Mouse (Mus musculus) neutrophil, adult 5-6 weeks (primary cell): ENCODE results near the gene Krtcap2. TPM values are rescaled to one million over a fixed set of nuclear protein-coding genes. Genes with fewer than 3 reads are reported as not detected.
A peak's percentile ranks its signal among the peaks of the same experiment; 100 is the strongest.

Source experiments
- ATAC-seq: fragments of 151-379, 151-347 bp; 2 replicates; pipeline ENCODE4 v1.8.0; 2017; ENCODE audit warnings: mild to moderate bottlenecking, moderate TSS enrichment; ENCODE audit not compliant: insufficient number of reproducible peaks, poor library complexity, low FRiP score, severe bottlenecking; ENCODE audit errors: extremely low read depth
- total RNA-seq: library from RNA; stranded (forward); fragments of 200-1000 nt; gene quantifications from 2 replicates; pipeline ENCODE4 v1.2.3, GENCODE M21; 2017

The Krtcap2 gene
- total RNA-seq, 1 experiment from 2014 or later: 53.9 TPM

- no peak for ATAC-seq
Observed at GRCm38 (mm10) chr3:89277281-89278021, 31.7 kb downstream of the Krtcap2 start.

GRCm38 (mm10) chr3:89278107-89278506, 32.3 kb downstream of the Krtcap2 start:
- ATAC-seq: no peak

- ATAC-seq: no peak
Observed at GRCm38 (mm10) chr3:89278643-89279042, 32.9 kb downstream of the Krtcap2 start.

GRCm38 (mm10) chr3:89279153-89279890, 33.6 kb downstream of the Krtcap2 start:
- peak; percentile 22; the same call in 1 of the 2 replicates for ATAC-seq

- no peak for ATAC-seq
Observed at GRCm38 (mm10) chr3:89280050-89280605, 34.4 kb downstream of the Krtcap2 start.

- no peak for ATAC-seq
Observed at GRCm38 (mm10) chr3:89280606-89281511, 35.1 kb downstream of the Krtcap2 start, which contains the start of gene Efna1. Efna1 (minus strand) TSS chr3:89281142.

GRCm38 (mm10) chr3:89281579-89282290, 36.0 kb downstream of the Krtcap2 start:
- peak; percentile 66 for ATAC-seq

- ATAC-seq: no peak
Observed at GRCm38 (mm10) chr3:89282291-89282643, 36.5 kb downstream of the Krtcap2 start.

GRCm38 (mm10) chr3:89284261-89284660, 38.5 kb downstream of the Krtcap2 start:
- ATAC-seq: no peak

- no peak for ATAC-seq
Observed at GRCm38 (mm10) chr3:89285526-89285925, 39.8 kb downstream of the Krtcap2 start.

- no peak for ATAC-seq
Observed at GRCm38 (mm10) chr3:89287286-89287685, 41.5 kb downstream of the Krtcap2 start.

- ATAC-seq: no peak
Observed at GRCm38 (mm10) chr3:89288503-89288928, 42.8 kb downstream of the Krtcap2 start.

- no peak for ATAC-seq
Observed at GRCm38 (mm10) chr3:89291874-89292273, 46.1 kb downstream of the Krtcap2 start.

GRCm38 (mm10) chr3:89292303-89292702, 46.5 kb downstream of the Krtcap2 start:
- no peak for ATAC-seq

- ATAC-seq: no peak
Observed at GRCm38 (mm10) chr3:89293247-89293918, 47.6 kb downstream of the Krtcap2 start.

GRCm38 (mm10) chr3:89294195-89294594, 48.4 kb downstream of the Krtcap2 start:
- ATAC-seq: no peak

- no peak for ATAC-seq
Observed at GRCm38 (mm10) chr3:89295685-89296230, 50.0 kb downstream of the Krtcap2 start.
